Mouse (Mus musculus): ENCODE results near the gene Rasal1. TPM values are rescaled to one million over a fixed set of nuclear protein-coding genes. Genes with fewer than 3 reads are reported as not detected.

Rasal1 gene
- polyA plus RNA-seq, 1 experiment from 2014 or later: 0.58 TPM

DNA sequence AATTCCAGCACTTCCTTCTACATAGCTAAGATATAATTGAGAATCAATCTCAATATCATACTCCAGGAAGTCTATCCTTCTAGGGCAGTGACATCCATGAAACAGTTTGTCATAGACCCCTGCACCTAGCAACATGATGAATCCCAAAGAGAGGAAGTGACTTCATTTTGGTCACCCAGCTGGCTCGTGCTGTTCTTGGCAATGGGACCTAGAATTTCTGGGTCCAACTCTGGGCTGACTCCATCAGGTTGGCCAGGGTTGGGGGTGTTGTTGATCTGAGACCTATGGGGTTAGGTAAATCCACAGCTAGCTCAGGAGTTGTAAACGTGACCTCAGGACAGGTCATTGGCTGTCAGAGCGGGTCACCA is 38.9 kb downstream of the Rasal1 start:
- WGBS: 77% methylated on average over 3 of the region's 3 CpGs
- Histone ChIP-seq H3K27me3 (peaks cover 31% of the 10 kb centered on the region), H3K9ac (no peak overlapping the region), H3K4me1 (peaks cover 21% of the 10 kb centered on the region), H3K4me2 (no peak overlapping the region), H3K9me3 (replicated peaks) (no peaks in the 10 kb centered on the region), H3K4me3 (replicated peaks) (no peak overlapping the region), H3K27ac (no peak overlapping the region), H3K36me3 (no peaks in the 10 kb centered on the region)
- ATAC-seq (replicated peaks; ENCODE audit: low FRiP score): no peak

DNA sequence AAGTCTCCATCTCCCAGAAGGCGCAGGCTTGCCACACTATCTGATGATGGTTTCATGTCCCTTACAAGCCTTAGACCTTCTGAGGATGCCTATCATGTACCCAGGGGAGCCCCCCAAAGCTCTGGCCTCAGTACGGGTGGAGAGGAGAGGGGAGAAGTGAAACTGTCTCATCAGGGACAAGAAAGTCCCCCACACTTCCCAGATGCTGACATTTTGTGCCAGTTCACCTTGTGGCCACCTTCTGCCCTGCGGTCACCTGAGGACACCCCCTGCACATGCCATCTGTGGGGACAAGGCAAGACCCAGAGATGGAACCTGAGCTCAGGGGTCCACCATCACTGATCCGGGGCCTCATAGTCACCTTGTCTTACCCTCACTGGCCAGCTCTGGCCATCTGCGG is 39.3 kb downstream of the Rasal1 start:
- Histone ChIP-seq H3K27ac (no peak overlapping the region), H3K4me1 (peaks cover 17% of the 10 kb centered on the region), H3K9me3 (replicated peaks) (no peaks in the 10 kb centered on the region), H3K4me3 (replicated peaks) (no peak overlapping the region), H3K36me3 (no peaks in the 10 kb centered on the region), H3K4me2 (no peak overlapping the region), H3K27me3 (peaks cover 31% of the 10 kb centered on the region), H3K9ac (no peak overlapping the region)
- 92% methylated on average over 5 of the region's 5 CpGs for WGBS
- no peak for ATAC-seq (replicated peaks; ENCODE audit: low FRiP score)

DNA sequence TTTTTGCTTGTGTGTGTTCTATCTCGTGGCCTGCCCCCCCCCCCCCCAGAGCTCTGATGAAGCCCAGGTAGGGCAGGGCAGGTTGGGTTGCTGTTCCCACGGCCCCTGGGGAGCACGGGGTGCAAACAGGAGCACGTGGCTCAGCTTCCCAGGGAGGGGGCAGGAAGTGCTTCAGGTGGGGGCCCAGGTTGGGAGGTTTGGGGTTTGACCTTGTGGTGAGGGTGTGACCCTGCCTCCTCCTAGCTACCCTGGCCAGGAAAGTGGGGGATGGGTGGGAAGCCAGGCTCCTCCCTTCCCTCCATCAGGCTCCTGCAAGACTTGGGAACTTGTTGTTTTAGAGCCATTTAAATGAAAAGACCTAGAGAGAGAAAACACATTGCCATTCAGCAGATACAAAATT is 39.8 kb downstream of the Rasal1 start:
- no peaks in the 10 kb centered on the region for H3K9me3 ChIP-seq (replicated peaks)
- no peaks in the 10 kb centered on the region for H3K36me3 ChIP-seq
- 27% methylated on average over 4 of the region's 4 CpGs for WGBS
- H3K27ac ChIP-seq: no peak overlapping the region
- peaks cover 31% of the 10 kb centered on the region for H3K27me3 ChIP-seq
- H3K4me3 ChIP-seq (replicated peaks): no peak overlapping the region
- H3K4me2 ChIP-seq: no peak overlapping the region
- no peak overlapping the region for H3K9ac ChIP-seq
- peaks cover 11% of the 10 kb centered on the region for H3K4me1 ChIP-seq
- ATAC-seq (replicated peaks; ENCODE audit: low FRiP score): no peak

GRCm38 (mm10) chr5:120690417-120690816 is 41.8 kb downstream of the Rasal1 start:
- WGBS: 50% methylated on average over 4 of the region's 4 CpGs

GRCm38 (mm10) chr5:120692034-120692433 is 43.4 kb downstream of the Rasal1 start:
- H3K36me3 ChIP-seq: no peaks in the 10 kb centered on the region
- H3K4me2 ChIP-seq: peak overlapping the region; percentile 36
- no peaks in the 10 kb centered on the region for H3K9me3 ChIP-seq (replicated peaks)
- H3K27ac ChIP-seq: no peak overlapping the region
- no peak overlapping the region for H3K4me3 ChIP-seq (replicated peaks)
- peaks cover 19% of the 10 kb centered on the region for H3K4me1 ChIP-seq
- 0 out of 2 replicates have a peak, but pooled peaks have one; percentile 21 for ATAC-seq (replicated peaks; ENCODE audit: low FRiP score)
- 39% methylated on average over 19 of the region's 19 CpGs for WGBS
- peaks cover 55% of the 10 kb centered on the region for H3K27me3 ChIP-seq
- H3K9ac ChIP-seq: no peak overlapping the region

More at GRCm38 (mm10) chr5:120690417-120690816, 41.8 kb downstream of the Rasal1 start:
- H3K4me2 ChIP-seq: no peak overlapping the region
- H3K9ac ChIP-seq: no peak overlapping the region
- no peaks in the 10 kb centered on the region for H3K36me3 ChIP-seq
- no peak overlapping the region for H3K27ac ChIP-seq
- H3K4me1 ChIP-seq: peaks cover 19% of the 10 kb centered on the region
- H3K4me3 ChIP-seq (replicated peaks): no peak overlapping the region
- H3K9me3 ChIP-seq (replicated peaks): no peaks in the 10 kb centered on the region
- ATAC-seq (replicated peaks; ENCODE audit: low FRiP score): no peak
- H3K27me3 ChIP-seq: peaks cover 41% of the 10 kb centered on the region

DNA sequence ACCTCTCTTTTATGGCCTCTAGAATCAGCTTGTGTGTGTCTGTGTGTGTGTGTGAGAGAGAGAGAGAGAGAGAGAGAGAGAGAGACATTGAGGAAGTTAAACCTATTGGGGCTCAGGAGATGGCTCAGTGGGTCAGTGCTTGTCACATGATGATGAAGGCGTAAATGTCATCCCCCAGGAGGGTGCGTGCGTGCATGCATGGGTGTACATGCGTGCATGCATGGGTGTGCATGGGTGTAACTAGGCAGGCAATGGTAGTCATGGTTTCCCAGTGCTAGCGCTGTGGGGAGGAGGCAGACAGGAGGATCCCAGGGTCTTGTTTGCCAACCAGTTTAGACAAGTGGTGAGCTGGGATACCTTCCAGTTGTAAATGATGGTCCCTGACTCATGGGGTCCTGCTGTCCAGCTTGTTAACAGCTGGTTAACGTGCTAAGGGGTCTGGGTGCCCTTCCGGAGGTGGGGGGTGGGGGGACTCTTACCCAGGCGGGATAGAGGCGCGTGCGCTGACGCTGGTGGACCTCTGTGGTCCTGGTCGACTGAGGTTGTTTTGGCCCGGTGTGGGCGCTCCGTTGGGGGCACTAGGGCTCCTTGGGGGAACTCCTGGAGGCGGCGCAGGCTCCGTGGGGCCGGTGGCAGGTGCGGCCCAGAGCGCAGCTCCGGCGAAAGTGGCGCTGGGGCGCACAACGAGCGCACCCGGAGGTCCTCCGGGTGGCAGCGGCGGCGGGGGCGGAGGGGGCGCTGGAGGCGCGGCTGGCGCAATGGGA is 45.5 kb downstream of the Rasal1 start:
- ATAC-seq (replicated peaks; ENCODE audit: low FRiP score): no peak
- Histone ChIP-seq H3K27me3 (peaks cover 71% of the 10 kb centered on the region), H3K36me3 (no peaks in the 10 kb centered on the region), H3K27ac (no peak overlapping the region), H3K9me3 (replicated peaks) (no peaks in the 10 kb centered on the region), H3K9ac (peak overlapping the region; percentile 31), H3K4me3 (replicated peaks) (peak overlapping the region; percentile 27), H3K4me1 (peaks cover 19% of the 10 kb centered on the region), H3K4me2 (peak overlapping the region; percentile 56)
- WGBS: 18% methylated on average over 37 of the region's 38 CpGs

- Histone ChIP-seq H3K9ac (peak overlapping the region; percentile 31), H3K4me3 (replicated peaks) (peak overlapping the region; percentile 27), H3K4me2 (peak overlapping the region; percentile 56), H3K9me3 (replicated peaks) (no peaks in the 10 kb centered on the region), H3K27ac (no peak overlapping the region), H3K4me1 (peaks cover 19% of the 10 kb centered on the region), H3K27me3 (peaks cover 76% of the 10 kb centered on the region), H3K36me3 (no peaks in the 10 kb centered on the region)
- WGBS: 5% methylated on average over 41 of the region's 41 CpGs
- no peak for ATAC-seq (replicated peaks; ENCODE audit: low FRiP score)
Measured at GRCm38 (mm10) chr5:120694695-120695074, 46.1 kb downstream of the Rasal1 start.

- no peak for ATAC-seq (replicated peaks; ENCODE audit: low FRiP score)
- Histone ChIP-seq H3K27me3 (peaks cover 85% of the 10 kb centered on the region), H3K9ac (no peak overlapping the region), H3K36me3 (no peaks in the 10 kb centered on the region), H3K27ac (no peak overlapping the region), H3K4me1 (peaks cover 23% of the 10 kb centered on the region), H3K9me3 (replicated peaks) (no peaks in the 10 kb centered on the region), H3K4me3 (replicated peaks) (no peak overlapping the region), H3K4me2 (no peak overlapping the region)
- WGBS: 77% methylated on average over 16 of the region's 16 CpGs
Measured at GRCm38 (mm10) chr5:120696057-120696743, 47.6 kb downstream of the Rasal1 start.

GRCm38 (mm10) chr5:120696865-120697264 is 48.3 kb downstream of the Rasal1 start:
- no peak overlapping the region for H3K9ac ChIP-seq
- no peaks in the 10 kb centered on the region for H3K36me3 ChIP-seq
- H3K9me3 ChIP-seq (replicated peaks): no peaks in the 10 kb centered on the region
- no peak for ATAC-seq (replicated peaks; ENCODE audit: low FRiP score)
- peaks cover 17% of the 10 kb centered on the region for H3K4me1 ChIP-seq
- no peak overlapping the region for H3K4me2 ChIP-seq
- no peak overlapping the region for H3K27ac ChIP-seq
- H3K4me3 ChIP-seq (replicated peaks): no peak overlapping the region
- WGBS: 52% methylated on average over 4 of the region's 4 CpGs
- H3K27me3 ChIP-seq: peaks cover 80% of the 10 kb centered on the region

GRCm38 (mm10) chr5:120698181-120698580 is 49.6 kb downstream of the Rasal1 start:
- 53% methylated on average over 3 of the region's 3 CpGs for WGBS
- H3K9me3 ChIP-seq (replicated peaks): no peaks in the 10 kb centered on the region
- H3K4me3 ChIP-seq (replicated peaks): no peak overlapping the region
- H3K9ac ChIP-seq: no peak overlapping the region
- H3K27me3 ChIP-seq: peaks cover 69% of the 10 kb centered on the region
- no peak overlapping the region for H3K4me2 ChIP-seq
- H3K36me3 ChIP-seq: no peaks in the 10 kb centered on the region
- peaks cover 13% of the 10 kb centered on the region for H3K4me1 ChIP-seq
- no peak overlapping the region for H3K27ac ChIP-seq
- ATAC-seq (replicated peaks; ENCODE audit: low FRiP score): no peak

DNA sequence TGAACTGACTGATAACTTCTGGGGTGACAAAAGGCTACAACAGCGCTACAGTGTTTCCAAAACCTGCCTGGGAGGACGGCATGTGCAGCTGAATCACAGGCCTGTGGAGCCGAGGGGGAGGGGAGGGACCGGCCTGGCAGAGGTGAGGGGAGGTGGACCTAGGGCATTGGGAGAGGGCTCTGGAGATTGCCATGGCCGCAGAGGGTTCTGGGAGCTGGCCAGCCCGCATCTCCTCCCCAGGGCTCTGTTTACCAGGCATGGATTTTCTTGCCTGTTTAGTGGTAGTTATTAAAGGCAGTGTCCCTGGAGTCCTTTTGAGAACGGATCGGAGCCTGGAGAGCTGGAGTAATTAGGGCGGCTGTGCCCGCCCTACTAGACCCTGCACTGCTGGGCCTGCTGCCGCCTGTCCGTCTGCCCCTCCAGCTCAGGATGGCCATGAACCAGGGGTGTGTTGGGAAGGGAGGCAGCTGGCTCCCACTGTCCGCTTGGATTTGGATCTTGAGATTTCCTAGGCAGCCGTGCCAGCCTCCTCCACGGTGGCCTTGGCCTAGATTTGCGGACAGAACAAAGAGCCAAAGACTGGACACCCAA is 50.3 kb downstream of the Rasal1 start:
- Histone ChIP-seq H3K27me3 (peaks cover 62% of the 10 kb centered on the region), H3K4me1 (peaks cover 13% of the 10 kb centered on the region), H3K4me2 (no peak overlapping the region), H3K9ac (no peak overlapping the region), H3K9me3 (replicated peaks) (no peaks in the 10 kb centered on the region), H3K27ac (no peak overlapping the region), H3K36me3 (no peaks in the 10 kb centered on the region), H3K4me3 (replicated peaks) (no peak overlapping the region)
- 39% methylated on average over 16 of the region's 16 CpGs for WGBS
- ATAC-seq (replicated peaks; ENCODE audit: low FRiP score): no peak

All from kidney, embryonic 15.5 days (tissue).